18 mouse cellular contexts compared by ENCODE assay signal in the genomic region with DNA sequence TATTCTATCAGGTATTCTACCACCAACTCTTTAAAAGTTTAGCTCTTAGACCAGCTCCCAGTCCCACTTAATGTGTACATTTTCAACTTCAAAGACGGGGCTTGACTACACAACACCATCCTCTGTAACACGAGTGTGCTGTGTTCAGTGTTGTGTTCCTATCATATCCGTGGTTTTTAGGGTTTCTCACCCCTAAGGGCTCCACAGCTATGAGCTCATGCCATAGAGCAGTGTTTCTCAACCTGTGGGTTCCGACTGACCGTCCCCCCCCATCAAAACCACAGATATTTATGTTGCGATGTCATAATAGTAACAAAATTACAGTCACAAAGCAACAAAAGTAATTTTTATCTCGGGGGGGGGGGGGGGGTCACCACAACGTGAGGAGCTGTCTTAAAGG. TPM values are rescaled to one million over a fixed set of nuclear protein-coding genes. Genes with fewer than 3 reads are reported as not detected.
DNase-seq lines count a peak whose midpoint lies in the region; ATAC-seq and TF ChIP-seq lines count a peak whose summit lies in the region.
"Had no signal": no experiment of that assay in that cellular context is flagged by ENCODE, and none has a peak within 500 bp of the region (broad histone marks: within the 10 kb centered on the region; RNA-seq: fewer than 3 reads in every experiment).

No protein-coding gene starts in this region.

- 70% methylated on average over 8 of the region's 8 CpGs for WGBS in limb, embryonic 15.5 days
- WGBS in limb, embryonic 10.5 days, result 88% methylated on average over 8 of the region's 8 CpGs
- 48% methylated on average over 8 of the region's 8 CpGs for WGBS in midbrain, embryonic 13.5 days
- 50% methylated on average over 8 of the region's 8 CpGs for WGBS in midbrain, embryonic 15.5 days
- 73% methylated on average over 8 of the region's 8 CpGs for WGBS in stomach, postnatal 0 days

- no peak overlapping the region for H3K9ac ChIP-seq in limb, embryonic 15.5 days
- no peak overlapping the region for H3K9ac ChIP-seq in midbrain, embryonic 13.5 days (replicated peaks)
- H3K9ac ChIP-seq in midbrain, embryonic 15.5 days, result no peak overlapping the region
- no peak overlapping the region for H3K9ac ChIP-seq in stomach, postnatal 0 days (ENCODE audit: low read length)
- H3K9ac ChIP-seq: heart, embryonic 12.5 days; hindbrain, embryonic 15.5 days had no signal

- no peak for TF ChIP-seq EP300 in stomach, postnatal 0 days (optimal IDR thresholded peaks at IDR 0.05)

- no peak for TF ChIP-seq POLR2A in embryonic fibroblast, embryonic 13.5 days (IDR thresholded peaks at IDR 0.05; ENCODE audit: low read depth, low read length)

- H3K4me2 ChIP-seq in limb, embryonic 15.5 days, result no peak overlapping the region
- H3K4me2 ChIP-seq in midbrain, embryonic 13.5 days (replicated peaks), result no peak overlapping the region
- no peak overlapping the region for H3K4me2 ChIP-seq in midbrain, embryonic 15.5 days
- H3K4me2 ChIP-seq in stomach, postnatal 0 days (replicated peaks; ENCODE audit: low read depth), result no peak overlapping the region
- H3K4me2 ChIP-seq: heart, embryonic 12.5 days; hindbrain, embryonic 15.5 days had no signal

- no peaks in the 10 kb centered on the region for H3K36me3 ChIP-seq in limb, embryonic 15.5 days
- H3K36me3 ChIP-seq in limb, embryonic 10.5 days, result no peaks in the 10 kb centered on the region
- H3K36me3 ChIP-seq in midbrain, embryonic 13.5 days, result no peaks in the 10 kb centered on the region
- H3K36me3 ChIP-seq in midbrain, embryonic 15.5 days (replicated peaks), result no peaks in the 10 kb centered on the region
- H3K36me3 ChIP-seq in stomach, postnatal 0 days (ENCODE audit: control insufficient read depth, insufficient read depth, low read length), result no peaks in the 10 kb centered on the region
- H3K36me3 ChIP-seq: heart, embryonic 12.5 days; hindbrain, embryonic 15.5 days had no signal

- no peak overlapping the region for H3K4me3 ChIP-seq in limb, embryonic 15.5 days
- H3K4me3 ChIP-seq in limb, embryonic 10.5 days, result no peak overlapping the region
- H3K4me3 ChIP-seq in midbrain, embryonic 13.5 days (replicated peaks), result no peak overlapping the region
- H3K4me3 ChIP-seq in midbrain, embryonic 15.5 days, result no peak overlapping the region
- H3K4me3 ChIP-seq in embryonic fibroblast, embryonic 13.5 days (ENCODE audit: insufficient read depth, low read length), result no peak overlapping the region
- no peak overlapping the region for H3K4me3 ChIP-seq in stomach, postnatal 0 days (ENCODE audit: low read depth, low read length)
- H3K4me3 ChIP-seq: heart, embryonic 12.5 days; hindbrain, embryonic 15.5 days had no signal

- H3K27ac ChIP-seq in limb, embryonic 15.5 days, result 0 out of 2 replicates have a peak overlapping the region, but pooled peaks have one; percentile 14
- no peak overlapping the region for H3K27ac ChIP-seq in limb, embryonic 10.5 days
- H3K27ac ChIP-seq in midbrain, embryonic 13.5 days, result peak overlapping the region; percentile 67; the same call in 1 of the 2 replicates
- no peak overlapping the region for H3K27ac ChIP-seq in midbrain, embryonic 15.5 days
- H3K27ac ChIP-seq in embryonic fibroblast, embryonic 13.5 days (ENCODE audit: insufficient read depth, low read length), result peak overlapping the region; percentile 39
- no peak overlapping the region for H3K27ac ChIP-seq in stomach, postnatal 0 days (replicated peaks)
- H3K27ac ChIP-seq: hindbrain, embryonic 15.5 days had no signal

- TF ChIP-seq CTCF in embryonic fibroblast, embryonic 13.5 days (IDR thresholded peaks at IDR 0.05; ENCODE audit: borderline replicate concordance, insufficient read depth, low read length), result no peak
- no peak for TF ChIP-seq CTCF in stomach, postnatal 0 days (IDR thresholded peaks at IDR 0.05; ENCODE audit: low read depth)

- DNase-seq in limb, embryonic 10.5 days (ENCODE audit: low spot score), result no peak
- DNase-seq in natural killer cell, adult 2 months (ENCODE audit: low spot score in 2 of 2), result peak; percentile 8 to 45
- no peak for DNase-seq in gastrocnemius, postnatal 4 days (ENCODE audit: low spot score in 2 of 2)
- no peak for DNase-seq in stomach, postnatal 0 days (ENCODE audit: low spot score)
- DNase-seq: adrenal gland, postnatal 25 days; cerebellum, adult 18-20 months; cerebellum, adult 9-11 months; cerebellum, postnatal 36 days; gastrocnemius, postnatal 10 days had no signal

- no peak for ATAC-seq in limb, embryonic 15.5 days (ENCODE audit: insufficient number of reproducible peaks, low FRiP score, low TSS enrichment, low read depth)
- no peak for ATAC-seq in midbrain, embryonic 13.5 days
- ATAC-seq in midbrain, embryonic 15.5 days (replicated peaks), result no peak
- ATAC-seq in stomach, postnatal 0 days (ENCODE audit: low FRiP score, low TSS enrichment), result no peak
- ATAC-seq: activated CD4-positive, CD25-positive, alpha-beta regulatory T cell, adult 4 months; forebrain, embryonic 16.5 days had no signal

- no peaks in the 10 kb centered on the region for H3K27me3 ChIP-seq in limb, embryonic 15.5 days
- H3K27me3 ChIP-seq in limb, embryonic 10.5 days (ENCODE audit: low read depth, poor library complexity, severe bottlenecking), result no peaks in the 10 kb centered on the region
- no peaks in the 10 kb centered on the region for H3K27me3 ChIP-seq in midbrain, embryonic 13.5 days
- H3K27me3 ChIP-seq in midbrain, embryonic 15.5 days (replicated peaks), result no peaks in the 10 kb centered on the region
- H3K27me3 ChIP-seq in stomach, postnatal 0 days (ENCODE audit: control insufficient read depth, insufficient read depth, low read length), result no peaks in the 10 kb centered on the region
- H3K27me3 ChIP-seq: heart, embryonic 12.5 days; hindbrain, embryonic 15.5 days had no signal

- H3K9me3 ChIP-seq in limb, embryonic 15.5 days, result no peaks in the 10 kb centered on the region
- no peaks in the 10 kb centered on the region for H3K9me3 ChIP-seq in limb, embryonic 10.5 days (replicated peaks)
- no peaks in the 10 kb centered on the region for H3K9me3 ChIP-seq in midbrain, embryonic 13.5 days
- H3K9me3 ChIP-seq in midbrain, embryonic 15.5 days, result no peaks in the 10 kb centered on the region
- no peaks in the 10 kb centered on the region for H3K9me3 ChIP-seq in stomach, postnatal 0 days (ENCODE audit: control insufficient read depth, low read length)
- H3K9me3 ChIP-seq: heart, embryonic 12.5 days; hindbrain, embryonic 15.5 days had no signal

- peaks cover 35% of the 10 kb centered on the region for H3K4me1 ChIP-seq in limb, embryonic 15.5 days
- H3K4me1 ChIP-seq in limb, embryonic 10.5 days, result peaks cover 38% of the 10 kb centered on the region
- peaks cover 29% of the 10 kb centered on the region for H3K4me1 ChIP-seq in midbrain, embryonic 13.5 days (replicated peaks)
- H3K4me1 ChIP-seq in midbrain, embryonic 15.5 days, result peaks cover 24% of the 10 kb centered on the region
- peaks cover 3% of the 10 kb centered on the region; the same call in 1 of the 2 replicates for H3K4me1 ChIP-seq in embryonic fibroblast, embryonic 13.5 days (ENCODE audit: control insufficient read depth, insufficient read depth, low read length)
- no peaks in the 10 kb centered on the region for H3K4me1 ChIP-seq in stomach, postnatal 0 days (replicated peaks; ENCODE audit: control insufficient read depth, insufficient read depth)

RNA-seq across cellular contexts. Expression of a gene that starts 34.1 kb away (rescaled TPM):
- 15.8 and 20.3 TPM in 2 replicates for polyA plus RNA-seq in limb, embryonic 15.5 days (2015; fragmentation: Nextera tagmentation; extraction: Ambion mirVana)
- polyA plus RNA-seq in limb, embryonic 10.5 days (2016; fragmentation: Nextera tagmentation; extraction: Ambion mirVana), result 13.1 and 13.4 TPM in 2 replicates
- 15.4 and 17.2 TPM in 2 replicates for polyA plus RNA-seq in midbrain, embryonic 13.5 days (2015; fragmentation: Nextera tagmentation; extraction: Ambion mirVana)
- 13.2 and 13.5 TPM in 2 replicates for polyA plus RNA-seq in midbrain, embryonic 15.5 days (2015; fragmentation: Nextera tagmentation; extraction: Ambion mirVana)
- 3.1 and 7.7 TPM in 2 replicates for polyA plus RNA-seq in embryonic fibroblast, embryonic 13.5 days (2011; ENCODE audit: insufficient read length, low read depth, missing spikeins)
- total RNA-seq in gastrocnemius, postnatal 4 days (2021), result 10 to 100 TPM; 24.5 to 26.8 TPM
- 2.6 and 2.7 TPM in 2 replicates for polyA plus RNA-seq in stomach, postnatal 0 days (2015; fragmentation: Nextera tagmentation; extraction: Ambion mirVana)
- total RNA-seq: MEL had no signal

Comparison
In these comparisons a context has a peak if more than half of its experiments do, and no peak if none do; other contexts are left out.
1. H3K27ac ChIP-seq: peak in limb, embryonic 15.5 days (single experiment), midbrain, embryonic 13.5 days (single experiment) and embryonic fibroblast, embryonic 13.5 days (single experiment); none in limb, embryonic 10.5 days (single experiment), midbrain, embryonic 15.5 days (single experiment) and stomach, postnatal 0 days (single experiment).
2. DNase-seq: peak in natural killer cell, adult 2 months (2 of 2); none in limb, embryonic 10.5 days (single experiment), gastrocnemius, postnatal 4 days (0 of 2) and stomach, postnatal 0 days (single experiment).